Mouse (Mus musculus) naive thymus-derived CD4-positive, alpha-beta T cell, adult 5 months (primary cell): Measurements from ENCODE around the gene Tomm22. TPM values are rescaled to one million over a fixed set of nuclear protein-coding genes. Genes with fewer than 3 reads are reported as not detected.

ENCODE experiments used
- polyA plus RNA-seq: library from polyadenylated mRNA; unstranded; fragments of 100-300 nt; shearing (Covaris generic); gene quantifications from one replicate; pipeline ENCODE4 v1.2.1, GENCODE M21; 2017

Gene Tomm22
- polyA plus RNA-seq, result 180 TPM

DNA sequence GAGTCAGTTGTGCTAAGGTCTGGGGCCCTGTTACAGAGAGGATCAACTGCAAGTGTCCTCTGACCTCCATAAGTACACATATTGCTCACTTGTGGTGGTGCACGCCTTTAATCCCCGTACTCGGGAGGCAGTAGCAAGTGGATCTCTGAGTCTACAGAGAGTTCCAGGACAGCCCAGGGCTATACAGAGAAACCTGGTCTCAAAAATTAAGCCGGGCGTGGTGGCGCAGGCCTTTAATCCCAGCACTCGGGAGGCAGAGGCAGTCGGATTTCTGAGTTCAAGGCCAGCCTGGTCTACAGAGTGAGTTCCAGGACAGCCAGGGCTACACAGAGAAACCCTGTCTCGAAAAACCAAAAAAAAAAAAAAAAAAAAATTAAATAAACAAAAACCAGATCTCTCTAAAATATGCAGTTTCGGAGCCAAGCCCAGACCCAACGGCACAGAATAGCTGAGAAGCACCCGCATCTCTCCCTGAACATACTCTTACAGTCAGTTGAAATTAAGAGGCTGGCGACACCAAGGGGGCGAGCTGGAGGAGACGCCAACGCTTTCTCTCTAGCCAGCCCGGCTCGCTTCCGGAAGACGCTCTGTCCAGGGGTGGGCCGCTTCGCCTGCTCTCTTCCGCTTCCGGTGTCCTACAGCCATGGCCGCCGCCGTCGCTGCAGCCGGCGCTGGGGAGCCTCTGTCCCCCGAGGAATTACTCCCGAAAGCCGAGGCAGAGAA lies at the start of gene Tomm22:
Gene Tomm22 (plus strand): TSS at position 613 of the 723 bp plus-strand sequence.

DNA sequence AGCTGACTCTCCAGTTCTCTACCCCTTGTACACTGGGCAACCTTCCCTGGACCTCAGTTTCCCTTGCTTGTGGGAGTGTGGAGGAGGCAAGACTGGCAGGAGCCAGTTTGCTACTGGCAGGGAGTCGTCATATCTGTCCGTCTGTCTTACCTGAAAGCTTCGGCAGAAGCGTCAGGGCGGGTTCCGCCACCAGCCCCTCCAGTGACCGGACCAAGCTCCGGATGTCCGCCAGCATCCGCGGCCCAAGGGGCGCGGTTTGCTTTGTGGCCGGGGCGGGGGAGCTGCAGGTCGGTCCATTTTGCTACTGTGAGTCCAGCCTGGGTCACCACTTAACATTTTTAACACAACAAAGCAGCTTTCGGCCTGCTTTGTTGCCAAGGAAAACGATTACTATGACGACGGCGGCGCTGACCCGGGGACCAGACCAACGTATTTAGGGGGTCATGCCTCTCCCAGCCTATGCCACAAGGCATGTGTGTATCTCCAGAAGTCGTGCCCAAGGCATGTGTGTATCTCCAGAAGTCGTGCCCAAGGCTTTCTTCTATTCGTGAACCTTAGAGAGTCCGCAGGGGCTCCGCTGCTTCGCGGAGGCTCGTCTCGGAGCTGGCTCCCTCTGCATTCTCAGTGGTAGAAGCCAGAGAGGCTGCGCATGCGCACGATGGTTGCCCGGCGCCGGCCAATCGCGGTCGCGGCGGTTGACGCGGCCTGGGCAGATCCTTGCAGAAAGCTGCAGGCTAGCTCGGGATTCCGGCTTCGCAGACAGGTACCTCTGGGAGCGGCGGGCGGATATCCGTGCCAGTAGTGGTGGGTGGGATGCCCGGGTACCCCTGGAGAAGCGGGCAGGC lies 11.9 kb upstream of the Tomm22 start, which contains the start of the genes Fam227a and Cby1:
Gene Fam227a (minus strand): TSS at position 426 of the 845 bp plus-strand sequence.
Gene Cby1 (plus strand): TSS at position 669 of the 845 bp plus-strand sequence.

DNA sequence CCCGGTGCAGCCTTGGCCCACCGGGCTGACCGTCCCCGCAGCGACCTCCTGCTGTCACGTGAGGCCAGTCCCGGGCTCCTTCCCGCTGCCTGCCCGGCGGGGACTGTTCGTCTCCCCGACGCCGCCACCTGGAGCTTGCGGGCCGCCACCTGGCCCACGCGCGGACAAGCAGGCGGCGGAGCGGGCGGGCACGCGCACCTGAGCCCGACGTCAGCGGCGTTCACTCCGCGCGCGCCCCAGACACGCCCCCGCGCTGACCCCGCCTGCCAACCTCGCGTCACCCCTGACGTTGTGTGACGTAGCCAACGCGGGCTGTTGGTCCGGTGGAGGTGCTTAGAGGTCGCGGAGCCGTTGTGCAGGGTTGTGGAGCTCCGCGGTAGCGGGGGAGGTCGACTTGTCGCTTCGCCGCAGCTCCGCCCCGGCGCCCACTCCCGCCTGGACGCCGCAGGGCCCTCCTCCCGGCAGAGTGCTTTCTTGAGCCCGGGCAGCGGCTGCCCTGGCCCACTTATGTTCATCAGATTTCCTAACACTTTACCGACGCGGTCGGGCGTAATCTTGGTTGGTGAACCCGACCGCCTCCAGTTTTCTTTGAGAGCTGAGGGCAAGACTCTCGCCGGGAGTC lies 17.1 kb downstream of the Tomm22 start, which contains the start of gene Josd1:
Gene Josd1 (minus strand): TSS at position 274 of the 622 bp plus-strand sequence.

DNA sequence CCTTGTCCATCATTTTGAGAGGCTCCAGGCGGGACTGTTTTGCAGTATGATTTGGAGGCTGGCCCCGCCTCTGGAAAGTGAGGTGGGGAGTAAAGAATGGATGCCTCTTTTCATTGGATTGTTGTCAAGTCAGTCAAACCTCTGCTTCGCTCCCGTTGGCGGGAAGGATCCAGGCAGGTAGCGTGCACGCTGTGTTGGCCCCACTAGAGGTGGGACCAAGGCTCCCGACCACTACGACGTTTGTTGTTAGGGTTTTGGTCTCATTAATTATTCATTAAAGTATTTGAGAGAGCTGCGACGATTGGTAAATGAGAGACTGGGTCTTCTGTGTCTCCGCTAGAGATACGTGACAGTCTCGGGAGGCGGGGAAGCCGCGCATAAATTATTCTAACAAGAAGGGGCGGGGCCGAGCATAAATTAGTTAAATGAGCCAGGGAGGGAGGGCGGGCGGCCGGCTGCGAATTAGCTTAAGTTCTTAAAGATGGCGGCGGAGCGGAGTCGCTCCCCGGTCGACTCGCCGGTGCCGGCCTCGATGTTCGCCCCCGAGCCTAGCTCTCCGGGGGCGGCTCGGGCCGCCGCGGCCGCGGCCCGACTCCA lies 19.9 kb downstream of the Tomm22 start, which contains the start of gene Gtpbp1:
Gene Gtpbp1 (plus strand): TSS at position 420 of the 597 bp plus-strand sequence.

Other genes with a start within 250 kb of the Tomm22 start
- gene Csnk1e, start 215.3 kb upstream of the Tomm22 start, polyA plus RNA-seq, result 105 TPM
- not detected for gene Kcnj4, start 165.6 kb upstream of the Tomm22 start, polyA plus RNA-seq
- not detected for gene Kdelr3, start 154.4 kb upstream of the Tomm22 start, polyA plus RNA-seq
- gene Ddx17, start 124.1 kb upstream of the Tomm22 start, polyA plus RNA-seq, result 22.4 TPM
- not detected for gene Dmc1, start 65.8 kb upstream of the Tomm22 start, polyA plus RNA-seq
- not detected for gene Fam227a, start 11.9 kb upstream of the Tomm22 start, polyA plus RNA-seq
- 3.0 TPM for gene Cby1, start 11.7 kb upstream of the Tomm22 start, polyA plus RNA-seq
- 54.7 TPM for gene Josd1, start 17.1 kb downstream of the Tomm22 start, polyA plus RNA-seq
- gene Gtpbp1, start 20.0 kb downstream of the Tomm22 start, polyA plus RNA-seq, result 141 TPM
- 76.2 TPM for gene Sun2, start 71.7 kb downstream of the Tomm22 start, polyA plus RNA-seq
- 5.6 TPM for gene Dnal4, start 107.0 kb downstream of the Tomm22 start, polyA plus RNA-seq
- gene Nptxr, start 133.9 kb downstream of the Tomm22 start, polyA plus RNA-seq, result 0.22 TPM
- not detected for gene Npcd, start 163.4 kb downstream of the Tomm22 start, polyA plus RNA-seq
- 10.0 TPM for gene Cbx6, start 163.8 kb downstream of the Tomm22 start, polyA plus RNA-seq
- gene Apobec3, start 220.8 kb downstream of the Tomm22 start, polyA plus RNA-seq, result 105 TPM